Mouse (Mus musculus): ENCODE measurements at regions not wholly inside any gene's neighbourhood (a gene's known extent, or its start where the extent isn't known, plus 50 kb on each side); places are given as distances from the start of the nearest gene placed in this dataset.

DNA sequence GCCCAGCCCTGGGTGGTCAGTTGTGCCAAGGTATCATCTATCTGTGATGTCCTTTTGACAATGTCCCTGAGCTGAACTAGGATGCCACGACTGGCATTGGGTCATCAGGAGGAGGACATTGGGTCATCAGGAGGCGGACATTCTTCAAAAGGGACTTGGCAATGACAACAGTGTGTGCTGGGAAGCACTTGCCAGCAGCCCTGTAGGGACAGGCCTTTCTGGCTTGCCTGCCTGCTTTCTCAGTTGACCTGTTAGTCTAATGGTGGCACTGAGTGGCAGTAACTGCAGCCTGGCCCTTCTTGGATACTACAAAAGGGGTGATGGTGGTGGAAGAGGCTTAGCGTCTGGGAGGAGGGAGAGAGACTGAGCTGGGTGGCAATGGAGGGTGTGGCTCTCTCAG lies 137.2 kb upstream of the Prox1 start:
- Histone ChIP-seq H3K9me3 (replicated peaks) (no peaks in the 10 kb centered on the region), H3K27me3 (no peaks in the 10 kb centered on the region), H3K9ac (no peak overlapping the region), H3K4me1 (no peaks in the 10 kb centered on the region), H3K36me3 (no peaks in the 10 kb centered on the region), H3K27ac (replicated peaks) (no peak overlapping the region), H3K4me2 (replicated peaks) (no peak overlapping the region), H3K4me3 (replicated peaks) (no peak overlapping the region)
- ATAC-seq (ENCODE audit: insufficient number of reproducible peaks, low FRiP score, low TSS enrichment, low read depth): no peak
- WGBS: 91% methylated on average over 3 of the region's 3 CpGs

DNA sequence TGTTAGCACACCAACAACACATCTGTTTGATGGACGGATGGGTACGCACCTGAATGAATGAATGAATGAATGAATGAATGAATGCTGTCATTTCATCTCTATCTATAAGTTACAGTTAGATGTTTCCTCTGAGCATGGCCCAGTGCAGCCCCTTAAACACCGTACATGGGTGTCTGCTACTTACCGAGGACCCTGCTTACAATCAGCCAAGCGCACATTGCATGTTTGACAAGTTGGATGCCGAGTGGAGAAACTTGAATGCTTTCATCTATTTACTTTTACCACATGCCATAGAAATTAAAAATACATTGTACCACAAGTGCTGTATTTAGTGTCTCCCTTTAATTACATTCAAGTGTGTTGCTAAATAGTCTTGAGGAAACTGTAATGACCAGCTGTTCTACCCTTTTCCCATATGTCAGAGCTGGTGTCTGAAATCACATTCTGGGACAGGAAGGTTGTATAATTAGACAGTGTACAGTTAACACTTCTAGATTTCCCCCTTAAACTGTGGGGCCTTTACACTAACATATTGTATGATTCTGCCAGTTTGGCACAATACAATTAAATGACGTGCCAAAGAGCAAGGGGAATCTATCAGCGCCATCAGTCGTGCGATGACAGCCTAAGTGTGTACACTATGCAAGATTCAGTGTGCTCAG lies 127.3 kb upstream of the Prox1 start:
- Histone ChIP-seq H3K9ac (no peak overlapping the region), H3K4me2 (replicated peaks) (no peak overlapping the region), H3K36me3 (no peaks in the 10 kb centered on the region), H3K27ac (replicated peaks) (no peak overlapping the region), H3K9me3 (replicated peaks) (no peaks in the 10 kb centered on the region), H3K4me1 (no peaks in the 10 kb centered on the region), H3K27me3 (no peaks in the 10 kb centered on the region), H3K4me3 (replicated peaks) (no peak overlapping the region)
- ATAC-seq (ENCODE audit: insufficient number of reproducible peaks, low FRiP score, low TSS enrichment, low read depth): no peak
- WGBS: 85% methylated on average over 10 of the region's 10 CpGs

DNA sequence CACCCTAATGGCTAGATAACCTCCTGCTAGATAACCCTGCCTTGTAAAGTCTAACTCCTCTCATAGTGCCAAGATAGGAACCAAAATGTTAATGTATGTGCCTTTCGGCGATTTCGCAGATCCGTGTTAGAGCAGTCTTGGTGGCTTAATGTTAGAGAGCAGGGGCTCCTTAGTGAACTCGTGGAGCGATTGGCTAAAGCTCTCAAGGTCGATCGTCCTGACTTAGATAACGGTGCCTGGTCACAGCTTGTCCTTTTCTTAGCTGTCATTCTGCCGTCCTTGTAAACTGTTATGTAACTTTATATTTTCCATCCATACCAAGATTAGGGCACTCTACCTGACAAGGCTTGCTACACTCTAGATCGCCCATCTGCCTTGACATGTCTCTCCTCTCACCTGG lies 119.5 kb upstream of the Prox1 start:
- Histone ChIP-seq H3K27ac (replicated peaks) (no peak overlapping the region), H3K4me3 (replicated peaks) (no peak overlapping the region), H3K36me3 (no peaks in the 10 kb centered on the region), H3K4me2 (replicated peaks) (no peak overlapping the region), H3K9me3 (replicated peaks) (no peaks in the 10 kb centered on the region), H3K27me3 (no peaks in the 10 kb centered on the region), H3K9ac (no peak overlapping the region), H3K4me1 (no peaks in the 10 kb centered on the region)
- ATAC-seq (ENCODE audit: insufficient number of reproducible peaks, low FRiP score, low TSS enrichment, low read depth): no peak
- WGBS: 81% methylated on average over 11 of the region's 11 CpGs

DNA sequence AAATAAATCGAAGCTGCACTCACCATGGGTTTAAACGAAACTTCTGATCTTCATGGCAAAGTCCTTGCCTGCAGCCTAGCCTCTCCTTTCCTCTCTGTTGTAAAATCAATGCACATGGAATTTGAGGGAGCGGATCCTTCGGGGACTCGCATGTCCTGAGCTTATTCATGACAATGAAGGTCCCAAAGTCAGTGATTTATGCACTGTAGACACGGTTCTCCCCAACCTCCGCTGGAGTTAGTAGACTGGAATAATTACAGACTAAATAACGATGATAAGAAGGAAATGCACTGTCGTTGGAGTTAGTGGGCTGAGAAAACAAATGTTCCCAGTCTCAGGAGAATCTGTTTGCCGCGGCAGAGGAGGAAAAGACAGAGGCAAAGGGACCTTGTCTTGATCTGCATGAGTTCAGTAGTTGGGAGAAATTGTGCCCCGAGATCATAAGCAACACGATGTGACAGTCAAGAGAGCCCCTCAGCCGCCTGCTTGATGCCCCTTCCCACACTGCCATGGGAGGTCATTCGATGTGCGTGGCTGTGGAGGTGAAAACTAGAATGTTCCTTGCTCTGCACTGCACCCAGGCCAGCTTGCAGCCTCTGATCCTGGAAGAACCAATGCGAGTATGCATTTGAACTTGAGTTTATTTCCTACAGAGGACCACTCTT lies 116.1 kb upstream of the Prox1 start:
- Histone ChIP-seq H3K9me3 (replicated peaks) (no peaks in the 10 kb centered on the region), H3K4me3 (replicated peaks) (no peak overlapping the region), H3K9ac (no peak overlapping the region), H3K27me3 (no peaks in the 10 kb centered on the region), H3K4me1 (no peaks in the 10 kb centered on the region), H3K27ac (replicated peaks) (no peak overlapping the region), H3K4me2 (replicated peaks) (no peak overlapping the region), H3K36me3 (no peaks in the 10 kb centered on the region)
- ATAC-seq (ENCODE audit: insufficient number of reproducible peaks, low FRiP score, low TSS enrichment, low read depth): no peak
- 78% methylated on average over 17 of the region's 17 CpGs for WGBS

DNA sequence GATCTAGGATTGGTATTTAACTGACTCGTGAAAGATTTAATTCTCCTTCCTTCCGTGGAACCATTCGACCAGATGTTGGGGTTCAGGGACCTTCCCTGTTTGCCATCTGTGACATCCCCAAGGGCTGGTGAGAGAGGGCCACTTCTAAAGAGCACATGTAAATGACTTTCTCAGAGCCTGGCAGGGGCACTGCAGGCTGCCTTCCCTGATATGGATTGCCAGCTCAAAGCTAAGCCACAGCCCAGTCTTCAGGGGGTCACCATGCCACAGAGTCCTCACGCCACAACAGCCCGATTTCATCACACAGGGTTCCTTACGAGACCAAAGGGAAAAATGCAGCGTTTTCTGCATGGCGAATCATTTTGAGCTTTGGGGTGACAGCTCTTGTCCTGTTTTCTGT lies 115.1 kb upstream of the Prox1 start:
- H3K9me3 ChIP-seq (replicated peaks): no peaks in the 10 kb centered on the region
- no peaks in the 10 kb centered on the region for H3K4me1 ChIP-seq
- WGBS: 69% methylated on average over 8 of the region's 8 CpGs
- H3K4me3 ChIP-seq (replicated peaks): no peak overlapping the region
- H3K4me2 ChIP-seq (replicated peaks): no peak overlapping the region
- no peaks in the 10 kb centered on the region for H3K27me3 ChIP-seq
- H3K9ac ChIP-seq: no peak overlapping the region
- ATAC-seq (ENCODE audit: insufficient number of reproducible peaks, low FRiP score, low TSS enrichment, low read depth): no peak
- no peak overlapping the region for H3K27ac ChIP-seq (replicated peaks)
- H3K36me3 ChIP-seq: no peaks in the 10 kb centered on the region

DNA sequence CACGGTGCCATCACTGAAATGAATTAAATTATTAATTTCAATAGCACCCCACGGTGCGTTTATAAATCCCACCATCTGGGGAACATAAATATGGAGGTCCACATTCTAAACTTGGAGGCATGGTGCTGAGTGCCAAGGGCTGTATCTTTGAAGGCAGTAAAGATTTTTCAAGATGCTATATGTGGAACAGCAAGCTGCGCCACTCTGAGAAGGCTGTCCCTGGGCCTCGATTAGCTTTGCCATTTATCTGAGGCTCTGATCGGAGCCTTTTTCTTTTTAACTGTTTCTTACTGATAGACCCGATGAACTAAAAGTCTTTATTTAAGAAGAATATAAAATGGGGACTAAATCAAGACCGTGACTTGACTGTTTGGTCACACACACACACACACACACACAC lies 114.5 kb upstream of the Prox1 start:
- ATAC-seq (ENCODE audit: insufficient number of reproducible peaks, low FRiP score, low TSS enrichment, low read depth): no peak
- Histone ChIP-seq H3K4me2 (replicated peaks) (no peak overlapping the region), H3K27me3 (no peaks in the 10 kb centered on the region), H3K27ac (replicated peaks) (no peak overlapping the region), H3K4me1 (no peaks in the 10 kb centered on the region), H3K9ac (no peak overlapping the region), H3K4me3 (replicated peaks) (no peak overlapping the region), H3K9me3 (replicated peaks) (no peaks in the 10 kb centered on the region), H3K36me3 (no peaks in the 10 kb centered on the region)
- WGBS: 78% methylated on average over 8 of the region's 8 CpGs

DNA sequence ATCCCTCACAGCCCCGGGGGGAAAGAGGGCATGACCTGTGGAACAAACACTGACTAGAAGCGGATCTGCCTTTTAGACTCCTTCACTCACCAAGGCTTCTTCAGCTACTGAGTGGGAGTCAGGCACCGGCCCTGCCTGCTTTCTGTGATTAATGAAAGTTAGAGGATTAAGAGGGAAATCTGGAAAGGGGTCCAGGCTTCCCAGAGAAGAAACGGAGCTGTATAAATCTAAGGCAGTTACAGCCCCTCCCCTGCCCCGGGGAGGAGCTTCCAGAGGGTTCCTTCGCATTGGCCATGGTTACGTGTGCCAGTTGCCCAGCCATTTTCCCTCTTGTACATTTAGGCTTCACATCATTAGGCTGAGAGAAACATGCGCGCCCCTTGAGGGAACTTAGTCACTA lies 113.6 kb upstream of the Prox1 start:
- 0 out of 2 replicates have a peak, but pooled peaks have one; percentile 15 for ATAC-seq (ENCODE audit: insufficient number of reproducible peaks, low FRiP score, low TSS enrichment, low read depth)
- Histone ChIP-seq H3K27me3 (no peaks in the 10 kb centered on the region), H3K36me3 (no peaks in the 10 kb centered on the region), H3K9me3 (replicated peaks) (no peaks in the 10 kb centered on the region), H3K4me3 (replicated peaks) (no peak overlapping the region), H3K9ac (no peak overlapping the region), H3K4me2 (replicated peaks) (no peak overlapping the region), H3K4me1 (no peaks in the 10 kb centered on the region), H3K27ac (replicated peaks) (no peak overlapping the region)
- 66% methylated on average over 9 of the region's 9 CpGs for WGBS

DNA sequence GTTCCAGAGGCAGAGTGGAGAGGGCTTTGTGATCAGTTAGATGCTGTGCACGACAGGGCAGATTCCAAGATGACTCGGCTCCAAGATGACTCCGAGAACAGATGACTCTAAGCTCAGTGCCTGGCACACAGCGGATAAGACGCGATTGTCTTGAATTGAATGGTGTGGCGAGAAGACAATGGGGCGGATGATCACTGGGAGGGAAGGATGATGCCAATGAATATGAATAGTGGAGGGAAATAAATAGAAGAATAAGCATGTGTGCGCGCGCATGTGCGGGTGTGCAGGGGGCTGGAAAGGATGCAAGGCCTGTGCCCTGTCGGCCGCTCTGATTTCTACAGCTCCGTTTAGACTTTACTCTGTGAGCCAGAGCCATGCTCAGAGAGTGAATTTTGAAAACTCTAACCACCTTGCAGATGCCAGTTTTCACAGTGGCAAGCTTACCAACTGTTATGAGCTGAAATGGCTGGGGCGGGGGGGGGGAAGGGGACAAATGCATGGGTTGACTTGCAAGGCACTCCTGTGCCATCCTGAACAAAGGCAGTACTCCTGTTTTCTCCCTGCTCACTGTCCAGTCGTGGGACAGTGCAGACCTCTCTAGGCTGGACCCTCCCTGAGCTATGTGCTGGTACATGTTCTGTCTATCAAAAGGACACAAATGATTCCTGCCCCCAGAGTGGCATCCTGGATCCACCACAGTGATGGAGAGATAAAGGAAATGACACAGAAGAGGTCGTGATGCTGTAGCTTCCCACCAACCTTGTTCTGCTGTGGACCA lies 109.8 kb upstream of the Prox1 start:
- Histone ChIP-seq H3K27me3 (no peaks in the 10 kb centered on the region), H3K9ac (no peak overlapping the region), H3K9me3 (replicated peaks) (no peaks in the 10 kb centered on the region), H3K4me1 (no peaks in the 10 kb centered on the region), H3K4me3 (replicated peaks) (no peak overlapping the region), H3K4me2 (replicated peaks) (no peak overlapping the region), H3K36me3 (no peaks in the 10 kb centered on the region), H3K27ac (replicated peaks) (no peak overlapping the region)
- whole genome bisulfite sequencing: 88% methylated on average over 18 of the region's 18 CpGs
- ATAC-seq (ENCODE audit: insufficient number of reproducible peaks, low FRiP score, low TSS enrichment, low read depth): no peak

DNA sequence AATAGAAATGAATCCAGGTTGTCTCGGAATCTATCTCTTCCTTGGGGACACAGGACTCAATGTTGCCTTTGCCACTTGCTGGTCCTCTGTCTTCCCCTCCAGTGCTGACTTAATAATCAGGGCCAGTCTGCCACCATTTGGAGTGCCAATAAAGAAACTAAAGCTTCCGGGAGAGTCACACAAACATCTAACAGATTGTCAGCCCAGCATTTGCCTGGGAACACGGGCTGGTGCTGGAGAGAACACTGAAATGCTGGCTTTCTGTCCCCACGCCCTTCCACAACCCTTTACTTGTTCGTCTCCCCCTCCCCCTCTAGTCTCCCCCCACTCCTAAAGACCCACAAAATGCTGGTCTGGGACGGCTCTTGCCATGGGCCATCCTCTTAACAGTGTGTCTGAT lies 104.4 kb upstream of the Prox1 start:
- H3K27ac ChIP-seq (replicated peaks): no peak overlapping the region
- H3K4me3 ChIP-seq (replicated peaks): no peak overlapping the region
- H3K9ac ChIP-seq: no peak overlapping the region
- 71% methylated on average over 6 of the region's 6 CpGs for WGBS
- H3K27me3 ChIP-seq: no peaks in the 10 kb centered on the region
- H3K36me3 ChIP-seq: no peaks in the 10 kb centered on the region
- H3K4me1 ChIP-seq: no peaks in the 10 kb centered on the region
- ATAC-seq (ENCODE audit: insufficient number of reproducible peaks, low FRiP score, low TSS enrichment, low read depth): no peak
- H3K9me3 ChIP-seq (replicated peaks): no peaks in the 10 kb centered on the region
- H3K4me2 ChIP-seq (replicated peaks): no peak overlapping the region

DNA sequence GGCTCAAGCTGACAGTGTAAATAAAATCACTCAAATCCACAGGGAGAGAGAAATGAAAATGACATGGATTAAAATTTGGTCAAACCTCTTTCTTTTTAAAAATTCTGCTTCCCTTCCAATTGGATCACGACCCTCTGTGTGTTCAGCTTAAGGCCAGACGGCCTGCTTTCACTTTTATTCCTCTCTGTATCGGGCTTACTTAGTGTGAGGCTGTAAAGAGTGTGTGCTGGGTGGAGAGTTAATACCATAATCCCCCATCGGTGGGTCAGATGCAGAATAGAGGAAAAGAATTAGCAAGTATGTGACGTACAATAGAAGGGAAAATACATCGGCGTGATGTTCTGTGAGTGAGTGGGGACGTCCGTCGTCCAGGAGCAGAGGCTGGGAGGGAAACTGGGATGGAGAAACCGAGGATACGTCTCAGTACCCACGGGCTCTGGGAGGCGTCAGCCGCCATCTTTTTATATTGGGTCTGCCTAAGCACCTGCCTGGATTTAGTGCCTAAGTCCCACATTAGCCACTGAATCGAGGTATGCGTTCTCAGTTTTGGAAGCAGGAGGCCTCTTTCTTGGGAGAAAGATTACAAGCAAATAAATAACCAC lies 100.4 kb upstream of the Prox1 start:
- Histone ChIP-seq H3K4me3 (replicated peaks) (no peak overlapping the region), H3K27ac (replicated peaks) (no peak overlapping the region), H3K4me1 (no peaks in the 10 kb centered on the region), H3K9ac (no peak overlapping the region), H3K36me3 (no peaks in the 10 kb centered on the region), H3K27me3 (no peaks in the 10 kb centered on the region), H3K9me3 (replicated peaks) (no peaks in the 10 kb centered on the region), H3K4me2 (replicated peaks) (no peak overlapping the region)
- ATAC-seq (ENCODE audit: insufficient number of reproducible peaks, low FRiP score, low TSS enrichment, low read depth): no peak
- 67% methylated on average over 17 of the region's 17 CpGs for WGBS

DNA sequence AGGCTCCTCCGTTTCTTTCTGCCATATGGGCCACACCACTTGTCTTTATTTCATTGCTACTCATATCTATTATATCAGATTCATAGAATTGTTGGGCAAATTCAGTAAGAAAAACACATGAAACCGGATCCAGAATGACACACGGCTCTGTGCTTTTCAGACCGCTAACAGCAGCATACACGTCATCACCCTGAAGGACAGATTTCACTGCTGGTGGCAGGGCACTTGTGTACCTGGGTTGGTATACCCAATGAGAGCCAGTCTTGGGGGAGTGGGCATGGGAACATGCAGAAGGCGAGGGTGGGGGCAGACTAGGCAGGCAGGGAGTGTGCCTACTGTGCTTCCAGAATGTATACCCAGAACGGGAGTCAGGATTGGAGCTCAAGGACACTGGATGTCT lies 98.7 kb upstream of the Prox1 start:
- H3K4me1 ChIP-seq: no peaks in the 10 kb centered on the region
- no peaks in the 10 kb centered on the region for H3K27me3 ChIP-seq
- no peak overlapping the region for H3K9ac ChIP-seq
- H3K9me3 ChIP-seq (replicated peaks): no peaks in the 10 kb centered on the region
- no peak overlapping the region for H3K4me3 ChIP-seq (replicated peaks)
- no peak overlapping the region for H3K27ac ChIP-seq (replicated peaks)
- WGBS: 80% methylated on average over 7 of the region's 7 CpGs
- H3K36me3 ChIP-seq: no peaks in the 10 kb centered on the region
- H3K4me2 ChIP-seq (replicated peaks): no peak overlapping the region
- no peak for ATAC-seq (ENCODE audit: insufficient number of reproducible peaks, low FRiP score, low TSS enrichment, low read depth)
